In genomic region chrX:11269074-11269473, GRCm38 (mm10) we compare ENCODE assay signal across 14 mouse cellular contexts. TPM values are rescaled to one million over a fixed set of nuclear protein-coding genes. Genes with fewer than 3 reads are reported as not detected.
DNase-seq lines count a peak whose midpoint lies in the region; ATAC-seq lines count a peak whose summit lies in the region.
"Had no signal": no experiment of that assay in that cellular context is flagged by ENCODE, and none has a peak within 500 bp of the region (broad histone marks: within the 10 kb centered on the region; RNA-seq: fewer than 3 reads in every experiment).

No protein-coding gene starts in this region.

- H3K27ac ChIP-seq in forebrain, embryonic 13.5 days = no peak overlapping the region
- H3K27ac ChIP-seq in forebrain, embryonic 12.5 days = no peak overlapping the region
- H3K27ac ChIP-seq: liver, embryonic 15.5 days; midbrain, embryonic 15.5 days; stomach, postnatal 0 days had no signal

- H3K27me3 ChIP-seq in forebrain, embryonic 13.5 days = no peaks in the 10 kb centered on the region
- 0 out of 2 replicates have a peak, but pooled peaks cover 16% of the 10 kb centered on the region for H3K27me3 ChIP-seq in forebrain, embryonic 12.5 days
- H3K27me3 ChIP-seq: liver, embryonic 15.5 days; midbrain, embryonic 15.5 days had no signal

- H3K4me1 ChIP-seq in forebrain, embryonic 13.5 days = 0 out of 2 replicates have a peak, but pooled peaks cover 4% of the 10 kb centered on the region
- H3K4me1 ChIP-seq in forebrain, embryonic 12.5 days = no peaks in the 10 kb centered on the region
- H3K4me1 ChIP-seq: liver, embryonic 15.5 days; midbrain, embryonic 15.5 days had no signal

- intact Hi-C loops in left cerebral cortex, postnatal 4 days (cut with DNase I) = no loop called here

- peak; percentile 84 for DNase-seq in left cerebral cortex, postnatal 4 days
- DNase-seq in left cerebral cortex, adult 11 months (ENCODE audit: low spot score) = no peak
- DNase-seq in cerebellum, postnatal 10 days = peak; percentile 75 to 82
- peak; percentile 49 to 56 for DNase-seq in layer of hippocampus, postnatal 10 days (ENCODE audit: low spot score in 2 of 2)
- DNase-seq in spleen, adult 18-20 months = no peak
- no peak for DNase-seq in spleen, postnatal 4 days (ENCODE audit: low spot score in 2 of 2)

- peak; percentile 50; the same call in 1 of the 2 replicates for ATAC-seq in forebrain, embryonic 13.5 days
- ATAC-seq in forebrain, embryonic 12.5 days (ENCODE audit: low FRiP score) = no peak
- ATAC-seq: midbrain, embryonic 15.5 days had no signal

- WGBS in forebrain, embryonic 13.5 days = 90% methylated on average over 3 of the region's 3 CpGs
- 79% methylated on average over 3 of the region's 3 CpGs for WGBS in forebrain, embryonic 12.5 days

- no peaks in the 10 kb centered on the region for H3K36me3 ChIP-seq in forebrain, embryonic 13.5 days (ENCODE audit: poor library complexity, severe bottlenecking)
- H3K36me3 ChIP-seq in forebrain, embryonic 12.5 days (replicated peaks) = no peaks in the 10 kb centered on the region
- H3K36me3 ChIP-seq: liver, embryonic 15.5 days; midbrain, embryonic 15.5 days had no signal

- no peaks in the 10 kb centered on the region for H3K9me3 ChIP-seq in forebrain, embryonic 13.5 days (replicated peaks)
- no peaks in the 10 kb centered on the region for H3K9me3 ChIP-seq in forebrain, embryonic 12.5 days
- H3K9me3 ChIP-seq: liver, embryonic 15.5 days; midbrain, embryonic 15.5 days had no signal

- no peak overlapping the region for H3K9ac ChIP-seq in forebrain, embryonic 13.5 days
- no peak overlapping the region for H3K9ac ChIP-seq in forebrain, embryonic 12.5 days
- H3K9ac ChIP-seq: liver, embryonic 15.5 days; midbrain, embryonic 15.5 days had no signal

- H3K4me3 ChIP-seq in forebrain, embryonic 13.5 days = no peak overlapping the region
- H3K4me3 ChIP-seq in forebrain, embryonic 12.5 days (replicated peaks) = no peak overlapping the region
- H3K4me3 ChIP-seq: liver, embryonic 15.5 days; midbrain, embryonic 15.5 days had no signal

- H3K4me2 ChIP-seq in forebrain, embryonic 13.5 days = no peak overlapping the region
- no peak overlapping the region for H3K4me2 ChIP-seq in forebrain, embryonic 12.5 days
- H3K4me2 ChIP-seq: liver, embryonic 15.5 days; midbrain, embryonic 15.5 days had no signal

RNA-seq across cellular contexts. Expression of gene H2al1a, which starts 30.0 kb away (rescaled TPM):
- not detected in 2 replicates for polyA plus RNA-seq in forebrain, embryonic 13.5 days (2015; fragmentation: Nextera tagmentation; extraction: Ambion mirVana)
- polyA plus RNA-seq in forebrain, embryonic 12.5 days (2016; fragmentation: Nextera tagmentation; extraction: Ambion mirVana) = not detected in 2 replicates
- not detected for total RNA-seq in left cerebral cortex, postnatal 4 days (2021)
- not detected for total RNA-seq in layer of hippocampus, postnatal 10 days (2021)
- polyA plus RNA-seq: C2C12; cortical plate, adult 2 months; large intestine, adult 2 months; liver, embryonic 15.5 days; midbrain, embryonic 15.5 days; stomach, postnatal 0 days had no signal

RNA-seq across cellular contexts. Expression of gene H2al1b, which starts 33.2 kb away (rescaled TPM):
- polyA plus RNA-seq in forebrain, embryonic 13.5 days (2015; fragmentation: Nextera tagmentation; extraction: Ambion mirVana) = not detected in 2 replicates
- not detected in 2 replicates for polyA plus RNA-seq in forebrain, embryonic 12.5 days (2016; fragmentation: Nextera tagmentation; extraction: Ambion mirVana)
- not detected for total RNA-seq in left cerebral cortex, postnatal 4 days (2021)
- total RNA-seq in layer of hippocampus, postnatal 10 days (2021) = not detected
- polyA plus RNA-seq: C2C12; cortical plate, adult 2 months; large intestine, adult 2 months; liver, embryonic 15.5 days; midbrain, embryonic 15.5 days; stomach, postnatal 0 days had no signal

RNA-seq across cellular contexts. Expression of gene H2al1c, which starts 36.4 kb away (rescaled TPM):
- not detected in 2 replicates for polyA plus RNA-seq in forebrain, embryonic 13.5 days (2015; fragmentation: Nextera tagmentation; extraction: Ambion mirVana)
- not detected in 2 replicates for polyA plus RNA-seq in forebrain, embryonic 12.5 days (2016; fragmentation: Nextera tagmentation; extraction: Ambion mirVana)
- total RNA-seq in left cerebral cortex, postnatal 4 days (2021) = not detected
- not detected for total RNA-seq in layer of hippocampus, postnatal 10 days (2021)
- polyA plus RNA-seq: C2C12; cortical plate, adult 2 months; large intestine, adult 2 months; liver, embryonic 15.5 days; midbrain, embryonic 15.5 days; stomach, postnatal 0 days had no signal

RNA-seq across cellular contexts. Expression of gene H2al1d, which starts 39.5 kb away (rescaled TPM):
- polyA plus RNA-seq in forebrain, embryonic 13.5 days (2015; fragmentation: Nextera tagmentation; extraction: Ambion mirVana) = not detected in 2 replicates
- polyA plus RNA-seq in forebrain, embryonic 12.5 days (2016; fragmentation: Nextera tagmentation; extraction: Ambion mirVana) = not detected in 2 replicates
- total RNA-seq in left cerebral cortex, postnatal 4 days (2021) = not detected
- total RNA-seq in layer of hippocampus, postnatal 10 days (2021) = not detected
- polyA plus RNA-seq: C2C12; cortical plate, adult 2 months; large intestine, adult 2 months; liver, embryonic 15.5 days; midbrain, embryonic 15.5 days; stomach, postnatal 0 days had no signal

RNA-seq across cellular contexts. Expression of gene H2al1e, which starts 42.7 kb away (rescaled TPM):
- polyA plus RNA-seq in forebrain, embryonic 13.5 days (2015; fragmentation: Nextera tagmentation; extraction: Ambion mirVana) = not detected in 2 replicates
- not detected in 2 replicates for polyA plus RNA-seq in forebrain, embryonic 12.5 days (2016; fragmentation: Nextera tagmentation; extraction: Ambion mirVana)
- not detected for total RNA-seq in left cerebral cortex, postnatal 4 days (2021)
- not detected for total RNA-seq in layer of hippocampus, postnatal 10 days (2021)
- polyA plus RNA-seq: C2C12; cortical plate, adult 2 months; large intestine, adult 2 months; liver, embryonic 15.5 days; midbrain, embryonic 15.5 days; stomach, postnatal 0 days had no signal

Comparison
In these comparisons a context has a peak if more than half of its experiments do, and no peak if none do; other contexts are left out.
1. DNase-seq: peak in left cerebral cortex, postnatal 4 days (single experiment), cerebellum, postnatal 10 days (2 of 2) and layer of hippocampus, postnatal 10 days (2 of 2); none in left cerebral cortex, adult 11 months (single experiment), spleen, adult 18-20 months (0 of 2) and spleen, postnatal 4 days (0 of 2).